18 mouse cellular contexts compared by ENCODE assay signal in genomic region chr17:47730633-47731575, GRCm38 (mm10). TPM values are rescaled to one million over a fixed set of nuclear protein-coding genes. Genes with fewer than 3 reads are reported as not detected.
A peak's percentile ranks its signal among the peaks of the same experiment; 100 is the strongest.
DNase-seq lines count a peak whose midpoint lies in the region; ATAC-seq and TF ChIP-seq lines count a peak whose summit lies in the region.
"Had no signal": no experiment of that assay in that cellular context is flagged by ENCODE, and none has a peak within 500 bp of the region (broad histone marks: within the 10 kb centered on the region; RNA-seq: fewer than 3 reads in every experiment).

No protein-coding gene starts in this region.

- H3K9ac ChIP-seq in hindbrain, embryonic 11.5 days (ENCODE audit: low read depth, low read length), result no peak overlapping the region
- H3K9ac ChIP-seq in hindbrain, embryonic 13.5 days, result no peak overlapping the region
- H3K9ac ChIP-seq in liver, postnatal 0 days (replicated peaks), result no peak overlapping the region
- H3K9ac ChIP-seq: embryonic facial prominence, embryonic 13.5 days; forebrain, embryonic 12.5 days; hindbrain, embryonic 12.5 days; liver, embryonic 15.5 days; midbrain, embryonic 15.5 days; neural tube, embryonic 12.5 days had no signal

- no peak overlapping the region for H3K4me3 ChIP-seq in hindbrain, embryonic 11.5 days (ENCODE audit: low read depth, low read length)
- no peak overlapping the region for H3K4me3 ChIP-seq in hindbrain, embryonic 13.5 days
- no peak overlapping the region for H3K4me3 ChIP-seq in liver, postnatal 0 days (ENCODE audit: low read depth, low read length)
- H3K4me3 ChIP-seq: embryonic facial prominence, embryonic 13.5 days; forebrain, embryonic 12.5 days; hindbrain, embryonic 12.5 days; liver, embryonic 15.5 days; midbrain, embryonic 15.5 days; neural tube, embryonic 12.5 days had no signal

- peak; percentile 19 for DNase-seq in hindbrain, embryonic 11.5 days (ENCODE audit: low spot score)
- DNase-seq in liver, postnatal 0 days, result no peak
- DNase-seq in liver, result no peak
- DNase-seq in R1 (ENCODE audit: low read depth, low spot score), result peak; percentile 61
- peak; percentile 59 for DNase-seq in lung, postnatal 36 days
- DNase-seq: adrenal gland, adult 8-10 months; cerebellum, postnatal 25 days had no signal

- H3K36me3 ChIP-seq in hindbrain, embryonic 11.5 days (ENCODE audit: control insufficient read depth, insufficient read depth, low read length), result no peaks in the 10 kb centered on the region
- H3K36me3 ChIP-seq in hindbrain, embryonic 13.5 days, result no peaks in the 10 kb centered on the region
- H3K36me3 ChIP-seq in liver, postnatal 0 days (replicated peaks; ENCODE audit: insufficient read depth, low read length), result no peaks in the 10 kb centered on the region
- H3K36me3 ChIP-seq: embryonic facial prominence, embryonic 13.5 days; forebrain, embryonic 12.5 days; hindbrain, embryonic 12.5 days; liver, embryonic 15.5 days; midbrain, embryonic 15.5 days; neural tube, embryonic 12.5 days had no signal

- TF ChIP-seq CTCF in liver, postnatal 0 days (IDR thresholded peaks at IDR 0.05; ENCODE audit: low read depth), result 0 out of 2 replicates have a peak, but pooled peaks have one; percentile 7

- no peak for ATAC-seq in hindbrain, embryonic 11.5 days (ENCODE audit: low FRiP score)
- ATAC-seq in hindbrain, embryonic 13.5 days (ENCODE audit: low FRiP score), result no peak
- no peak for ATAC-seq in liver, postnatal 0 days
- ATAC-seq in CD4-positive, CD25-positive, alpha-beta regulatory T cell, adult 4 months, result no peak
- ATAC-seq: midbrain, embryonic 15.5 days; Patski had no signal

- no peak for TF ChIP-seq EP300 in liver, postnatal 0 days (IDR thresholded peaks at IDR 0.05; ENCODE audit: low read depth)

- H3K4me2 ChIP-seq in hindbrain, embryonic 11.5 days (replicated peaks; ENCODE audit: low read depth, low read length), result no peak overlapping the region
- H3K4me2 ChIP-seq in hindbrain, embryonic 13.5 days, result no peak overlapping the region
- H3K4me2 ChIP-seq in liver, postnatal 0 days (ENCODE audit: low read depth, low read length), result no peak overlapping the region
- H3K4me2 ChIP-seq: embryonic facial prominence, embryonic 13.5 days; forebrain, embryonic 12.5 days; heart, embryonic 11.5 days; hindbrain, embryonic 12.5 days; liver, embryonic 15.5 days; midbrain, embryonic 15.5 days; neural tube, embryonic 12.5 days had no signal

- no peaks in the 10 kb centered on the region for H3K4me1 ChIP-seq in hindbrain, embryonic 11.5 days (replicated peaks; ENCODE audit: control insufficient read depth, insufficient read depth, low read length)
- no peaks in the 10 kb centered on the region for H3K4me1 ChIP-seq in hindbrain, embryonic 13.5 days (replicated peaks)
- no peaks in the 10 kb centered on the region; the same call in 1 of the 2 replicates for H3K4me1 ChIP-seq in liver, postnatal 0 days (ENCODE audit: insufficient read depth)
- H3K4me1 ChIP-seq: embryonic facial prominence, embryonic 13.5 days; forebrain, embryonic 12.5 days; hindbrain, embryonic 12.5 days; liver, embryonic 15.5 days; midbrain, embryonic 15.5 days; neural tube, embryonic 12.5 days had no signal

- no peak overlapping the region for H3K27ac ChIP-seq in hindbrain, embryonic 11.5 days (ENCODE audit: low read depth, low read length)
- H3K27ac ChIP-seq in hindbrain, embryonic 13.5 days, result no peak overlapping the region
- no peak overlapping the region for H3K27ac ChIP-seq in liver, postnatal 0 days (ENCODE audit: low read depth)
- H3K27ac ChIP-seq: embryonic facial prominence, embryonic 13.5 days; forebrain, embryonic 12.5 days; hindbrain, embryonic 12.5 days; liver, embryonic 15.5 days; midbrain, embryonic 15.5 days; neural tube, embryonic 12.5 days had no signal

- H3K27me3 ChIP-seq in hindbrain, embryonic 11.5 days (ENCODE audit: control insufficient read depth, insufficient read depth, low read length), result no peaks in the 10 kb centered on the region
- H3K27me3 ChIP-seq in hindbrain, embryonic 13.5 days, result 0 out of 2 replicates have a peak, but pooled peaks cover 9% of the 10 kb centered on the region
- H3K27me3 ChIP-seq in liver, postnatal 0 days (ENCODE audit: insufficient read depth, low read length), result no peaks in the 10 kb centered on the region
- H3K27me3 ChIP-seq: embryonic facial prominence, embryonic 13.5 days; midbrain, embryonic 15.5 days; neural tube, embryonic 12.5 days had no signal

- 54% methylated on average over 24 of the region's 24 CpGs for WGBS in hindbrain, embryonic 11.5 days
- 51% methylated on average over 24 of the region's 24 CpGs for WGBS in hindbrain, embryonic 13.5 days
- WGBS in liver, postnatal 0 days (ENCODE audit: insufficient replicate concordance), result 61% methylated on average over 24 of the region's 24 CpGs

- H3K9me3 ChIP-seq in hindbrain, embryonic 11.5 days (ENCODE audit: control insufficient read depth, low read length), result no peaks in the 10 kb centered on the region
- H3K9me3 ChIP-seq in hindbrain, embryonic 13.5 days, result no peaks in the 10 kb centered on the region
- no peaks in the 10 kb centered on the region for H3K9me3 ChIP-seq in liver, postnatal 0 days (ENCODE audit: low read length)
- H3K9me3 ChIP-seq: embryonic facial prominence, embryonic 13.5 days; forebrain, embryonic 12.5 days; hindbrain, embryonic 12.5 days; liver, embryonic 15.5 days; midbrain, embryonic 15.5 days; neural tube, embryonic 12.5 days had no signal

RNA-seq across cellular contexts. Expression of gene Pgc, which starts 4.3 kb away (rescaled TPM):
- not detected in 2 replicates for polyA plus RNA-seq in hindbrain, embryonic 11.5 days (2014; fragmentation: Nextera tagmentation; extraction: Ambion mirVana)
- not detected in 2 replicates for polyA plus RNA-seq in hindbrain, embryonic 13.5 days (2015; fragmentation: Nextera tagmentation; extraction: Ambion mirVana)
- 0.07 and 0.15 TPM in 2 replicates for polyA plus RNA-seq in liver, postnatal 0 days (2015; fragmentation: Nextera tagmentation; extraction: Ambion mirVana)
- polyA plus RNA-seq in CD4-positive, CD25-positive, alpha-beta regulatory T cell, adult 4 months (2017; shearing (Covaris generic)), result not detected
- polyA plus RNA-seq: C2C12; embryonic facial prominence, embryonic 13.5 days; forebrain, embryonic 12.5 days; heart, embryonic 11.5 days; hindbrain, embryonic 12.5 days; liver, embryonic 15.5 days; midbrain, embryonic 15.5 days; neural tube, embryonic 12.5 days; Patski had no signal

RNA-seq across cellular contexts. Expression of gene Tfeb, which starts 5.9 kb away (rescaled TPM):
- polyA plus RNA-seq in hindbrain, embryonic 11.5 days (2014; fragmentation: Nextera tagmentation; extraction: Ambion mirVana), result 2.5 TPM in 2 replicates
- polyA plus RNA-seq in hindbrain, embryonic 13.5 days (2015; fragmentation: Nextera tagmentation; extraction: Ambion mirVana), result 2.8 and 3.3 TPM in 2 replicates
- 5.8 and 7.1 TPM in 2 replicates for polyA plus RNA-seq in liver, postnatal 0 days (2015; fragmentation: Nextera tagmentation; extraction: Ambion mirVana)
- 1 to 10 TPM; 5.2 to 5.7 TPM for polyA plus RNA-seq in CD4-positive, CD25-positive, alpha-beta regulatory T cell, adult 4 months (2017; shearing (Covaris generic))

RNA-seq across cellular contexts. Expression of gene Prickle4, which starts 36.4 kb away (rescaled TPM):
- polyA plus RNA-seq in hindbrain, embryonic 11.5 days (2014; fragmentation: Nextera tagmentation; extraction: Ambion mirVana), result 0.32 and 1.8 TPM in 2 replicates
- 0.43 and 0.52 TPM in 2 replicates for polyA plus RNA-seq in hindbrain, embryonic 13.5 days (2015; fragmentation: Nextera tagmentation; extraction: Ambion mirVana)
- polyA plus RNA-seq in liver, postnatal 0 days (2015; fragmentation: Nextera tagmentation; extraction: Ambion mirVana), result 0.25 TPM in 1 of 2 replicates, not detected in the other
- polyA plus RNA-seq in CD4-positive, CD25-positive, alpha-beta regulatory T cell, adult 4 months (2017; shearing (Covaris generic)), result not detected
- polyA plus RNA-seq: liver, embryonic 15.5 days had no signal

RNA-seq across cellular contexts. Expression of gene Gm21981, which starts 36.6 kb away (rescaled TPM):
- 1.4 and 2.1 TPM in 2 replicates for polyA plus RNA-seq in hindbrain, embryonic 11.5 days (2014; fragmentation: Nextera tagmentation; extraction: Ambion mirVana)
- polyA plus RNA-seq in hindbrain, embryonic 13.5 days (2015; fragmentation: Nextera tagmentation; extraction: Ambion mirVana), result 0.52 and 0.71 TPM in 2 replicates
- 0.13 TPM in 1 of 2 replicates, not detected in the other for polyA plus RNA-seq in liver, postnatal 0 days (2015; fragmentation: Nextera tagmentation; extraction: Ambion mirVana)
- polyA plus RNA-seq in CD4-positive, CD25-positive, alpha-beta regulatory T cell, adult 4 months (2017; shearing (Covaris generic)), result not detected
- polyA plus RNA-seq: liver, embryonic 15.5 days had no signal

RNA-seq across cellular contexts. Expression of gene Frs3, which starts 42.1 kb away (rescaled TPM):
- 7.9 and 8.6 TPM in 2 replicates for polyA plus RNA-seq in hindbrain, embryonic 11.5 days (2014; fragmentation: Nextera tagmentation; extraction: Ambion mirVana)
- polyA plus RNA-seq in hindbrain, embryonic 13.5 days (2015; fragmentation: Nextera tagmentation; extraction: Ambion mirVana), result 28.6 and 32.9 TPM in 2 replicates
- polyA plus RNA-seq in liver, postnatal 0 days (2015; fragmentation: Nextera tagmentation; extraction: Ambion mirVana), result 0.96 and 2.1 TPM in 2 replicates
- polyA plus RNA-seq in CD4-positive, CD25-positive, alpha-beta regulatory T cell, adult 4 months (2017; shearing (Covaris generic)), result under 1 TPM; 0.16 to 0.49 TPM

Comparison
In these comparisons a context has a peak if more than half of its experiments do, and no peak if none do; other contexts are left out.
1. DNase-seq: peak in hindbrain, embryonic 11.5 days (single experiment), R1 (single experiment) and lung, postnatal 36 days (single experiment); none in liver, postnatal 0 days (single experiment) and liver (single experiment).